Mouse (Mus musculus) heart, embryonic 10.5 days (tissue): Measurements from ENCODE around the gene Nfkb2. TPM values are rescaled to one million over a fixed set of nuclear protein-coding genes. Genes with fewer than 3 reads are reported as not detected.

Experiments
- microRNA counts: library from miRNA; unstranded; fragments of <30 nt; microRNA quantifications from one replicate; lab custom pipeline; 2017
- microRNA-seq: library from miRNA; unstranded; fragments of <30 nt; microRNA quantifications from one replicate; pipeline ENCODE4, GENCODE M21; 2017
- polyA plus RNA-seq: library from polyadenylated mRNA; unstranded; fragments of >200 nt; fragmentation: Nextera tagmentation; extraction: Ambion mirVana; gene quantifications from 2 replicates; pipeline ENCODE4 v1.2.1, GENCODE M21; 2016

The Nfkb2 gene
- polyA plus RNA-seq, 1 experiment from 2014 or later: 5.9 TPM

MicroRNA genes within 50 kb of the gene (microRNA counts, 519-probe panel; counts per million panel counts)
- not detected for microRNA mmu-miR-146b (lab: Ali Mortazavi, UCI)

Small RNA genes within 50 kb of the gene (microRNA-seq; reads per million reads assigned to microRNA genes)
- gene Mir146b: not detected

Other genes starting within 250 kb of the Nfkb2 start
- 80.2 and 117 TPM in 2 replicates for gene Nolc1, start 228.5 kb upstream of the Nfkb2 start, polyA plus RNA-seq
- 0.10 TPM in 1 of 2 replicates, not detected in the other for gene Elovl3, start 172.4 kb upstream of the Nfkb2 start, polyA plus RNA-seq
- 0.87 and 0.89 TPM in 2 replicates for gene Pitx3, start 156.0 kb upstream of the Nfkb2 start, polyA plus RNA-seq
- gene Gbf1, start 151.8 kb upstream of the Nfkb2 start, polyA plus RNA-seq: 50.0 and 50.8 TPM in 2 replicates
- gene Psd, start 22.8 kb downstream of the Nfkb2 start, polyA plus RNA-seq: 6.9 and 10.1 TPM in 2 replicates
- 10.3 and 11.3 TPM in 2 replicates for gene Fbxl15, start 23.9 kb downstream of the Nfkb2 start, polyA plus RNA-seq
- gene Cuedc2, start 34.4 kb downstream of the Nfkb2 start, polyA plus RNA-seq: 146 and 153 TPM in 2 replicates
- gene Mfsd13a, start 36.8 kb downstream of the Nfkb2 start, polyA plus RNA-seq: 5.5 and 9.0 TPM in 2 replicates
- gene 2310034G01Rik, start 46.0 kb downstream of the Nfkb2 start, polyA plus RNA-seq: 0.51 and 0.84 TPM in 2 replicates
- 124 and 137 TPM in 2 replicates for gene Actr1a, start 91.4 kb downstream of the Nfkb2 start, polyA plus RNA-seq
- 30.9 and 32.8 TPM in 2 replicates for gene Sufu, start 92.6 kb downstream of the Nfkb2 start, polyA plus RNA-seq
- 17.6 and 22.0 TPM in 2 replicates for gene Trim8, start 197.4 kb downstream of the Nfkb2 start, polyA plus RNA-seq